Mouse (Mus musculus): ENCODE measurements around the gene Ssh1. TPM values are rescaled to one million over a fixed set of nuclear protein-coding genes. Genes with fewer than 3 reads are reported as not detected.

Ssh1 gene
- polyA plus RNA-seq, 1 experiment from 2014 or later: 17.9 TPM

DNA sequence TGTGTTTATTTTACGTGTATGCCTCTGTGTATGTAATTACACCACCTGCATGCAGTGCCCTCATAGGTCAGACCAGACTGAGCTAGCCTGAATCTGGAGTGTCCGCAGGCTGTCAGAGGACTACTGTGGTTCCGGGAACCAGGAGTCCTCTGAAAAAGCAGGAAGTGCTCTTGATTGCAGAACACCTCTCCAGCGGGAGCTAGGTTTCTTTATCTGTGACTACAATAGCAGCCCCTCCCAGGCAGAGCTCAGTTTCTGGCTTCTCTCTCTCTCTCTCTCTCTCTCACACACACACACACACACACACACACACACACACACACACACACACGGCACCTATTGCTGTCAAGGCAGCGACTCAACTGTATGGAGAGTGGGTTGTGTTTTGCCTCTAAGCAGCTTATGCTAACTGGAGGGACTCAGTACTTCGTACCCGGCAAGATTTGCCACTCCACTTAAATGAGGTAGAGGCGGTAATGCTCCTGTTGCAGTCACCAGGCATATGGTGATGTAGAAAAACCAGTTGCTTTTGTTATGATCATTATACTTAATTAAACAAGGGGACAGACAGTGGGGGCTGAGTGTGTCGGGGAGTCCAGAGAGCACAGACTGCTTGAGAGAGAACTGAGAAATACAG is 83.5 kb downstream of the Ssh1 start:
- H3K27me3 ChIP-seq (replicated peaks; ENCODE audit: low read depth, poor library complexity, severe bottlenecking): no peaks in the 10 kb centered on the region
- no peak for DNase-seq (ENCODE audit: low spot score)
- H3K36me3 ChIP-seq (replicated peaks): no peaks in the 10 kb centered on the region
- H3K4me1 ChIP-seq: peaks cover 54% of the 10 kb centered on the region
- no peak overlapping the region for H3K4me3 ChIP-seq
- no peak overlapping the region; the same call in 1 of the 2 replicates for H3K27ac ChIP-seq (replicated peaks)
- 34% methylated on average over 10 of the region's 10 CpGs for WGBS
- H3K9me3 ChIP-seq: no peaks in the 10 kb centered on the region

GRCm38 (mm10) chr5:113908592-113909441 is 84.9 kb downstream of the Ssh1 start, which contains the start of gene Coro1c:
Coro1c (minus strand) TSS chr5:113908758.
- peak; percentile 100 for DNase-seq (ENCODE audit: low spot score)
- Histone ChIP-seq H3K27me3 (replicated peaks; ENCODE audit: low read depth, poor library complexity, severe bottlenecking) (no peaks in the 10 kb centered on the region), H3K4me3 (peak within 1 kb of the TSS; percentile 99), H3K4me1 (peaks cover 58% of the 10 kb centered on the region), H3K27ac (replicated peaks) (peak within 1 kb of the TSS; percentile 97), H3K9me3 (no peaks in the 10 kb centered on the region), H3K36me3 (replicated peaks) (no peaks in the 10 kb centered on the region)
- WGBS: under 1% methylated on average over 68 of the region's 68 CpGs

- peaks cover 67% of the 10 kb centered on the region for H3K4me1 ChIP-seq
Measured at GRCm38 (mm10) chr5:113907786-113908567, 85.7 kb downstream of the Ssh1 start.

DNA sequence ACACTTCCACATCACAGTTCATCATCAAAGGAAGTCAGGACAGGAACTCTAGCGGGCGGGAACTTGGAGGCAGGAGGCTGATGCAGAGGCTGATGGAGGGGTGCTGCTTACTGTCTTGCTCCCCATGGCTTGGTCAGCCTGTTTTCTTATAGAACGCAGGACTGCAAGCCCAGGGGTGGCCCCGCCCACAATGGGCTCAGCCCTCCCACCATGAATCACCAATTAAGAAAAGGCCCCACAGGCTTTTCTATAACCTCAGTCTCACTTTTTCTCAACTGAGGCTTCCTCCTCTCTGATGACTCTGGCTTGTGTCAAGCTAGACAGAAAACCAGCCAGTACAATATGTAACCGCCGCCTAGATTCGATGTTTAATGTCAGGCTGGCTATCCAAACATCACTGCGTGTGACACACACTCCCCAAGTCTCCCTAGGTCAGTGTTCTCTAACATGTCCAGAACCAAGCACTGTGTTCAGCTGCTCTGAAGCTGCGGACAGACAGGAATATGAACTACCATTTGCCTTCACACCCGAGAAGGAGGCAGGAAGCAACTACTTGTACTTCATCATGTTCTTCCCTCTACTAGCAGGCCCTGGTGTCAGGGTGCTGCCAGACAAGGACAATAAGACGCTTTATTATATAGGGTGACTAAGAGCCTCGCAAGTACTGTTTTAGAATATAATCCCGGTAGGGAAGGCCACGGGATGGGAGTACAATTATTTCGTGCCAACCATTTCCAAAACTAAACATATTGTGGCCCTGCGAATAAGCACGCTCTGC is 86.5 kb downstream of the Ssh1 start:
- Histone ChIP-seq H3K4me1 (peaks cover 74% of the 10 kb centered on the region), H3K9me3 (no peaks in the 10 kb centered on the region)

More at GRCm38 (mm10) chr5:113907786-113908567, 85.7 kb downstream of the Ssh1 start:
- Histone ChIP-seq H3K4me3 (peak overlapping the region; percentile 99), H3K27me3 (replicated peaks; ENCODE audit: low read depth, poor library complexity, severe bottlenecking) (no peaks in the 10 kb centered on the region), H3K9me3 (no peaks in the 10 kb centered on the region), H3K27ac (replicated peaks) (peak overlapping the region; percentile 97), H3K36me3 (replicated peaks) (no peaks in the 10 kb centered on the region)
- DNase-seq (ENCODE audit: low spot score): peak; percentile 76
- WGBS: under 1% methylated on average over 69 of the region's 69 CpGs

DNA sequence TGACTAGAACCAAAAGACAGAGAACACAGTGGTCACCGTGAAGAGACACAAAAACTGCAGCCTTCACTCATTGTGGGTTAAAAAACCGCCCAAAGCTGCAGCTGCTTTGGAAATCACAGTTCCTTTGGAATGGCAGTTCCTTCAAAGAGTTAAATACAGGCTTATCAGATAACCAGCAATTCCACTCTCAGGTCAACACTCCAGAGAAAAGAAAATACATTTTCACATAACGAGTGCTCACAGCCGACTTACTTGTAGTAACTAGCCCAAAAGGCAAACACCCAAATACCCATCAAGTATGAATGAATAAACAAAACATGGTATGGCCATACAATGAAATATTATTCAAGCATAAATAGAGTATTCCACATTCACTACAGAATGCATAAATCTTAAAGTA is 88.7 kb downstream of the Ssh1 start:
- Histone ChIP-seq H3K27ac (replicated peaks) (no peak overlapping the region), H3K27me3 (replicated peaks; ENCODE audit: low read depth, poor library complexity, severe bottlenecking) (no peaks in the 10 kb centered on the region), H3K9me3 (no peaks in the 10 kb centered on the region), H3K4me1 (peaks cover 79% of the 10 kb centered on the region), H3K4me3 (no peak overlapping the region), H3K36me3 (replicated peaks) (no peaks in the 10 kb centered on the region)
- DNase-seq (ENCODE audit: low spot score): no peak
- 45% methylated on average over 4 of the region's 4 CpGs for WGBS

More for the DNA sequence above, 86.5 kb downstream of the Ssh1 start:
- Histone ChIP-seq H3K4me3 (peak overlapping the region; percentile 99), H3K36me3 (replicated peaks) (no peaks in the 10 kb centered on the region), H3K27ac (replicated peaks) (peak overlapping the region; percentile 97), H3K27me3 (replicated peaks; ENCODE audit: low read depth, poor library complexity, severe bottlenecking) (no peaks in the 10 kb centered on the region)
- peak; percentile 68 for DNase-seq (ENCODE audit: low spot score)
- 24% methylated on average over 17 of the region's 17 CpGs for WGBS

- peaks cover 71% of the 10 kb centered on the region for H3K4me1 ChIP-seq
- no peaks in the 10 kb centered on the region for H3K9me3 ChIP-seq
- H3K27me3 ChIP-seq (replicated peaks; ENCODE audit: low read depth, poor library complexity, severe bottlenecking): no peaks in the 10 kb centered on the region
- H3K27ac ChIP-seq (replicated peaks): no peak overlapping the region
- no peak overlapping the region for H3K4me3 ChIP-seq
- peaks cover 3% of the 10 kb centered on the region; the same call in 1 of the 2 replicates for H3K36me3 ChIP-seq (replicated peaks)
- 75% methylated on average over 5 of the region's 5 CpGs for WGBS
- DNase-seq (ENCODE audit: low spot score): no peak
Measured at GRCm38 (mm10) chr5:113902983-113903382, 90.7 kb downstream of the Ssh1 start.

GRCm38 (mm10) chr5:113902017-113902416 is 91.7 kb downstream of the Ssh1 start:
- no peak for DNase-seq (ENCODE audit: low spot score)
- no peaks in the 10 kb centered on the region for H3K9me3 ChIP-seq
- H3K27me3 ChIP-seq (replicated peaks; ENCODE audit: low read depth, poor library complexity, severe bottlenecking): no peaks in the 10 kb centered on the region
- no peak overlapping the region for H3K27ac ChIP-seq (replicated peaks)
- H3K4me1 ChIP-seq: peaks cover 69% of the 10 kb centered on the region
- H3K36me3 ChIP-seq (replicated peaks): peaks cover 3% of the 10 kb centered on the region; the same call in 1 of the 2 replicates
- H3K4me3 ChIP-seq: no peak overlapping the region
- 85% methylated on average over 6 of the region's 6 CpGs for WGBS

GRCm38 (mm10) chr5:113901074-113901571 is 92.6 kb downstream of the Ssh1 start:
- Histone ChIP-seq H3K4me3 (no peak overlapping the region), H3K27me3 (replicated peaks; ENCODE audit: low read depth, poor library complexity, severe bottlenecking) (no peaks in the 10 kb centered on the region), H3K9me3 (no peaks in the 10 kb centered on the region), H3K4me1 (peaks cover 60% of the 10 kb centered on the region), H3K27ac (replicated peaks) (no peak overlapping the region), H3K36me3 (replicated peaks) (peaks cover 3% of the 10 kb centered on the region; the same call in 1 of the 2 replicates)
- DNase-seq (ENCODE audit: low spot score): no peak
- WGBS: 65% methylated on average over 8 of the region's 8 CpGs

GRCm38 (mm10) chr5:113899543-113899942 is 94.2 kb downstream of the Ssh1 start:
- H3K4me3 ChIP-seq: no peak overlapping the region
- peaks cover 45% of the 10 kb centered on the region for H3K4me1 ChIP-seq
- H3K9me3 ChIP-seq: no peaks in the 10 kb centered on the region
- no peak for DNase-seq (ENCODE audit: low spot score)
- WGBS: 97% methylated on average over 12 of the region's 12 CpGs
- no peak overlapping the region for H3K27ac ChIP-seq (replicated peaks)
- H3K36me3 ChIP-seq (replicated peaks): peaks cover 6% of the 10 kb centered on the region; the same call in 1 of the 2 replicates
- no peaks in the 10 kb centered on the region for H3K27me3 ChIP-seq (replicated peaks; ENCODE audit: low read depth, poor library complexity, severe bottlenecking)

DNA sequence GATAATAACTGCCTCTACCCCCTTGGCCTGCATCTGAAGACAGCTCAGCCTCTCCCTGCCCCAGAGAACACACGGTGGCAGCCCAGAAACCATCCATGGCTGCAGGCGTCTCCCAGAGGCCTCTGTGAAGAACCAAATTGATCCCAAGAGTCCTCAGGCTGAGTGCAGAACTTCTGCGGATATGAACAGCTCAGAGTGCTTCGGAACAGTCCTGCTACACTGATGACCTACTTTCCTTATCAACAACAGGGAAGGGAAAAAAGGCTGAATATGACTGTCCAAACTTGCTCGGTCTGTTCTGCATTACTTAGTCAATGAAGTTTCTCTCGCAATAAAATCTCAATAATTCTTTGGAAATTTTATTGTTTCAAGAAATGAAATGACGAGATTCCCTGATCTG is 101.7 kb downstream of the Ssh1 start:
- Histone ChIP-seq H3K4me1 (peaks cover 38% of the 10 kb centered on the region), H3K4me3 (no peak overlapping the region), H3K27ac (replicated peaks) (no peak overlapping the region), H3K27me3 (replicated peaks; ENCODE audit: low read depth, poor library complexity, severe bottlenecking) (no peaks in the 10 kb centered on the region), H3K36me3 (replicated peaks) (peaks cover 13% of the 10 kb centered on the region), H3K9me3 (no peaks in the 10 kb centered on the region)
- 89% methylated on average over 7 of the region's 7 CpGs for WGBS
- no peak for DNase-seq (ENCODE audit: low spot score)

- Histone ChIP-seq H3K27ac (replicated peaks) (peak overlapping the region; percentile 45; the same call in 1 of the 2 replicates), H3K9me3 (no peaks in the 10 kb centered on the region), H3K4me3 (no peak overlapping the region), H3K4me1 (peaks cover 44% of the 10 kb centered on the region), H3K36me3 (replicated peaks) (peaks cover 13% of the 10 kb centered on the region), H3K27me3 (replicated peaks; ENCODE audit: low read depth, poor library complexity, severe bottlenecking) (no peaks in the 10 kb centered on the region)
- WGBS: 81% methylated on average over 18 of the region's 18 CpGs
- DNase-seq (ENCODE audit: low spot score): no peak
Measured at GRCm38 (mm10) chr5:113890874-113891273, 102.8 kb downstream of the Ssh1 start.

All from embryonic facial prominence, embryonic 10.5 days (tissue).